Mouse (Mus musculus): ENCODE data around the gene Gm26558. TPM values are rescaled to one million over a fixed set of nuclear protein-coding genes. Genes with fewer than 3 reads are reported as not detected.
A peak's percentile ranks its signal among the peaks of the same experiment; 100 is the strongest.

The Gm26558 gene
- total RNA-seq (2021), result not detected

DNA sequence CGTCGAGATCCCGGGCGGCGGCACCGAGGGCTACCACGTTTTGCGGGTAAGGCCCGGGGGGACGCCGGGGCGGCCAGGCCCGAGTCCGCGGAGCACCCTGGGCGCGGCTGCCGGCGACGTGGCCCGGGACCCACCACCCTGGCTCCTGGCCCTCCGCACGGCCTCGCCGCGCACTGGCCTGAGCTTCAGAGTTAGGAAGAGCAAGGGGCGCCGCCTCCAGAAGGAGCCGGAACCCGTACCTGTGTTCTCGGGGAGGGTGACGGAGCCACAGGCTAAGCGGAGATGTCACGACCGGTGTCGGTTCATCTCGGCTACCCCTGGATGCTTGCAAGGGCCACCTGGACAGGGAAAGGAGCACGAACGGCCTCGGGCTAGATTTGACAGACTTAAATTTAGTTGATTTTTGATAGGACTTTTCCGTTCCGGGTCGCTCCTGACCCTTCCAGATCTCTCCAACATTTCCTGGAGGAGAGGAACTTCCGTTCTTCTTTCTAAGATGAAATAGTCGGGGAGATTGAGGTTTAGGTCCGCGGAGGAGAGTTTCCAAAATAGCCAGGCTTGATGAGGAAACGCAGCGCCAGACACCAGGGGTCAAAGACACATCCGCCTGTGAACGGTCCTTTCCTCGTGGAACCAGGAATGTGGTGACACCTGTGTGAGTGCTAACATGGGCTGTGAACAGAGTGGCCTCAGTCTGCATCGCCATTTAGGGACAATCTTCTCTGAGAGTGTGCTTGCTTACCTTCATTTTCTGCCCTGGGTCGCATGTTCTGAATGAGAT is at the start of gene Gm26558:
Gm26558 (minus strand) TSS at position 394 of the 781 bp plus-strand sequence.
- intact Hi-C loops (cut with DNase I), result loop anchor here (5.0 kb wide), 1 partner anchor 95 kb away; no protein-coding TSS in a partner anchor
- no peak for DNase-seq (ENCODE audit: extremely low spot score in 1 of 2, low spot score in 2 of 2)

DNA sequence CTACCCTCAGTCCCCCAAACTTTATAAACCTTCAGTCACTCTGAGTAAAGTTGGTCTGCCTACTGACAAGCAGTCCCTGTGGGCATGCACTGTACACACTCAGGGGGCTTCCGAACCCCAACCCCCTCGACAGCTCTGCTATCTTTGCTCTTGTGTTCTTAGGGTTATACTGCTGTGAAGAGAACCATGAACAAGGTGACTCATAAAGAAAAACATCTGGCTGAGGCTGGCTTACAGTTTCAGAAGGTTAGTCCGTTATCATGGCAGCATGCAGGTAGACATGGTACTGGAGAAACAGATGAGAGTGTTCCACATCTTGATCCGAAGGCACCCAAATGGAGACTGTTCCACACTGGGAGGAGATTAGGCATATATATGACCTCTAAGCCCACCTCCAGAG is 49.0 kb upstream of the Gm26558 start:
- DNase-seq (ENCODE audit: extremely low spot score in 1 of 2, low spot score in 2 of 2), result no peak
- intact Hi-C loops (cut with DNase I), result no loop called here

DNA sequence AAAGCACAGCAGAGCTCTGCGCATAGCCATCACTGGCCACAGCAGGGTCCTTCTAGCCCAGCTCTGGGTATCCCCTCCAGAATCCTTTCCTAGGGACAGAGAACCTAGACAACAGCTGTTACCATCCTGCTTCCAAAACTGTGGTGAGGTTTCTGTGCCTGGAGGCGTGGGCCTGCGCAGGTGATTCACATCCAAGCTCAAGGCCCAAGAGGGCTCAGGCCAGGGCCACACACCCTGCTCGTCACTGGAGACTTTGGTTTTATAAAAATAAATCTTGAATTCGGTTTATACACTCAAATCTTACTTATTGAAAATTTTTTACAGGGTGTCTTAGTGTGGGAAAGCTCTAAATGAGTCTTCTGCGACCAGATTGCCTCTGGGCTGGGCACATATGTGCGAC is 48.3 kb upstream of the Gm26558 start:
- intact Hi-C loops (cut with DNase I), result no loop called here
- DNase-seq (ENCODE audit: extremely low spot score in 1 of 2, low spot score in 2 of 2), result no peak

DNA sequence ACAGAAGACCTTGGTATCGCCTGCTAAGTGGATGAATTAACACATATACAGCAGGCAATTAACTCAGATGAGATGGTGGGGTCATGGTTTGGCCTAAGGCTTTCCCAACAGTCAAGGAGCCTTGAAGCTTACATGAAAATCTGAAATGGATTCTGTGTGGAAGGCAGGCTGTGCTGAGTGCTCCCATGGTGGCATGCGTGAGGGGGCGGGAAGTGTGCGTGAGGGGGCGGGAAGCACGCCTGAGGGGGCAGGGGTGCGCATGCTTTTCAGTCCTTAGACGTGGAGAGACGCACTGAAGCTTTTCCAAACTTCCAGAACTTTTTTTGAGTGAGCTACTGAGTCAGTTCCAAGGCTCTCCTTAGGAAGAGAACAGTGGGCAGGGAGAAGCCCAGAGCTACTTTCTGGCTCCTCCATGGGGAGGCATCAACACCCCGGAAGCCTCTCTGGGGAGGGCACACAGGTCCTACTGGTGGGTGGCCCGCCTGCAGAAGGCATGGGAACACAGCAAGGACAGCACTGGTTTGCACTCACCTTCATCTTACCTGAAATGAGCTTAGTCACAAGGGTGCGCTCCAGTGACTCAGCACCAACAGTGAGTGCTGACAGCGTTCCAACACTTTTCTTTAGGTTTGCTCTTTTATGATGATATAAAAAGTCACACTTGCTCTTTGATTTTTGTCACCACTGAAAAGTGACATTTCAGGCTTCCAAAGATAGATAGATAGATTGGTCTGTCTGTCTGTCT is 47.2 kb upstream of the Gm26558 start:
- no peak for DNase-seq (ENCODE audit: extremely low spot score in 1 of 2, low spot score in 2 of 2)
- intact Hi-C loops (cut with DNase I), result loop anchor here (10.0 kb wide), 2 partner anchors 116 to 346 kb away; partner anchors contain the start of genes Dcaf17, Mettl8 and Tlk1

DNA sequence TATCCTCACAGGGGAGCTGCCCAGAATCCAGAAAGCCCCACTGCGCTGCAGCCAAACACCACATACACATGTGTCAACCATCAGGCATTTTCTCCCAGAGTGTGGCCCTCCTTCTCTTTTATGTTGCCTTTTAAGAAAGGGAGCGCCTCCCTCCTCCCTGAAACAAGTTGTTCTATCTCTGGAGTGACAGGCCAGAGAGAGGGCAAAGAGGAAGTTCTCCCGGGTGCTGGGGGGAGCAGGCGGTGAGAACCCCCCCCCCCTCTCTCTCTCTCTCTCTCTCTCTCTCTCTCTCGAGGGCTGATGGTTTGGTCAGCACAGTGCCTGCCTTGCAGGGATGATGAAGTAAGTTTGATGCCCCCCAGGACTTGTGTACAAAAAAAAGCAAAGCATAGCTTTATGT is 40.5 kb upstream of the Gm26558 start:
- DNase-seq (ENCODE audit: extremely low spot score in 1 of 2, low spot score in 2 of 2), result no peak
- intact Hi-C loops (cut with DNase I), result loop anchor here (10.0 kb wide), 2 partner anchors 122 to 352 kb away; partner anchors contain the start of genes Dcaf17, Mettl8 and Tlk1

DNA sequence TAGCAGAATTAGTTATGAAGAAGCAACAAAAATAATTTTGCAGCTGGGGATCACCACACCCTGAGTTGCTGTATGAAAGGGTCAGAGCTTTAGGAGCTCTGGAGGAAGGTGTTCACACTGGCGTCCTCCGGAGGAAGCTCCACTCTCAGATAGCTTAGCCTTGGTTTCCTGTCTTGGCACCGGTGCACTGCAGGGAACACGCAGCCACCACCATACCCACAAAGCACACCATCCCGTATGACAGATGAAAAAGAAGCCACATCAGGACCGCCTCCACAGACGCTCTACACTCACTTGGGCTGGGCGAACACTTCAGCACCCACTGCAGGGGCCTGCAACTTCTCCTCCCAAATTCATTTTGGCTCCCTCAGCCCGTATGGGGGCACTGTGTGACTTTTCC is 39.7 kb upstream of the Gm26558 start:
- DNase-seq (ENCODE audit: extremely low spot score in 1 of 2, low spot score in 2 of 2), result no peak
- intact Hi-C loops (cut with DNase I), result loop anchor here (10.0 kb wide), 2 partner anchors 123 to 353 kb away; partner anchors contain the start of genes Dcaf17, Mettl8 and Tlk1

DNA sequence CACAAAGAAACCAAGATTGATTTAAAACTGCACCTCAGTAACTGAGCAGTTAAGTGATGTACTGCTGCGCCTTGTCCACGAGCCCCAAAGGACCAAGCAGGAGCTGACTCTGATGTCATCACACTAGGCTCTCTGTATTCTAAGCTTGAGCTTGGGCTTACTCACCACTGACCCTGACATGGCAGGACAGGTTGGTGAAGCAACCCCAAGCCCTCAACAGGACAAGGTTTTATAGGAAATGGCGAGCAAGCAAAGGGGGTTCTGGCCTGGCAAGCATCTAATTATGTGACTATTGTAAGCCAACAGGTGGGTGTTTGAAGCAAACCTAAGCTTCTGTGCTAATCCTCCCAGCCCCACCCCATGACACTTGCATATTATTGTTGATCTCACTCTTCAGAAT is 38.9 kb upstream of the Gm26558 start:
- intact Hi-C loops (cut with DNase I), result loop anchor here (10.0 kb wide), 2 partner anchors 124 to 354 kb away; partner anchors contain the start of genes Dcaf17, Mettl8 and Tlk1
- DNase-seq (ENCODE audit: extremely low spot score in 1 of 2, low spot score in 2 of 2), result no peak

DNA sequence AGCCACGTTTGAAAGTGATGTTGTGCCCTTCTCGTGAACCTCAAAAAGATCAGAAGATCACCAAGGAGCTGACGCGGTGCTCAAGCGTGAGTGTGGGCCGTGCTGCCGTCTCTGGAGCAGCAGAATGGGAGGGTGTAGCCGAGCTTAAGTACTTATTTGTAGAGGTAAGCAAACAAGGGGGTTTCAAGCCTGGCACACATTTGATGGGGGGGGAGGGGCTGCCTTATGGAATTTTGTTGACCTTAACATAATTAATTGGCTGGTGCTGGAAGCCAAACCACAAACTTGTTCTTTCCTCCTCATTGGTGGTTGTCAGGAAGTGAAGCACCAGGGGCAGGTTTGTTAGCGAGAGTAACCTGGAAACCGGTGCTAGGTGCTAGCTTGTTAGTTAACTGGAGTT is 33.8 kb upstream of the Gm26558 start:
- intact Hi-C loops (cut with DNase I), result no loop called here
- no peak for DNase-seq (ENCODE audit: extremely low spot score in 1 of 2, low spot score in 2 of 2)

DNA sequence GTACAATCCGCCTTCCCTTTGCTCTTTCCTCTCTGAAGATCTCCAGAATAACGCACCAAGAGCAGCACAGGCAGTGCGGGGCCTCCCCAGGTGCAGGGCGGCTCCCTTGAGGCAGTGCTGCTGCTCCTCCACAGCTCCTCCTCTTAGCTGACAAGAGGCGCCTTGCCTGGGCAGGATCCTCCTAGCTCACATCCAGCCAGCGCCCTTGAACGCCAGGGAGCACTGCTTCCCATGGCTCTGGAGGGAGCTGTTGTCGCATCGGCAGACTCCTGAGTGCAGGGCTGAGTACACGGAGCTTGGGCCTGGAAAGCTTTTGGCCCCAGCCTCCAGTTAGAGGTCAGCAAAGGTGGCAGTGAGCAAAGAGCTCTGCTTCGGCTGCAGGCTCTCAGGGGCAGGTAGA is 28.3 kb upstream of the Gm26558 start:
- intact Hi-C loops (cut with DNase I), result no loop called here

DNA sequence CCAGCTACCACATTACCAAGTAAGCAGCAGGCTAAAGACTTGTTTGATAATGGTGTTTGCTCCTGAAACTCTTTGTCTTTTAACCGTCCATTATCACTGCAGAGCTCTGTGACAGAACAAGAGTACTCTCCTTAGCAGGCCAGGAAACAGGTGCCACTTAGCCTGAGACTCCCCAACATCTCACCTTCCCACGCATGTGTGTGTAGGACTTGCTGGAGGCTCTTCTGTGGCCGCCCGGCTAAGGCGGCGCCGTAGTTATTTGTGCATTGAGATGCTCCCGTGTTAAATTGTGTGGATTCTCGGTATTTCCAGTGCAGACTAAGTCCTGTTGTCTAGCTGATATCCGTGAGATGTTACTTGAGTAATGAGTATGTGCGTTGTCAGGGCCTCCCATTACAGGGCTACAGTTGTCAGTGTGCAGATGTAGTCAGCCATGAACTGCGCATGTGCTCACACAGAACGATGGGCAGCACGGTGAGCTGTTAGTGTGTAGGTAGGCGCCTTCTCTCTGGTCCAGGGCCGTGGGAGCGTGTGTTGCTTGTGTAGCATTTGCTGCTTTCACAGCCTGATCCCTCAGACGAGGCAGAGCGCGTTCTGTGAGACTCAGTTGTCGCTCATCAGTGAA is 26.7 kb upstream of the Gm26558 start:
- intact Hi-C loops (cut with DNase I), result no loop called here
- DNase-seq (ENCODE audit: extremely low spot score in 1 of 2, low spot score in 2 of 2), result no peak

More for the DNA sequence above, 28.3 kb upstream of the Gm26558 start:
- no peak for DNase-seq (ENCODE audit: extremely low spot score in 1 of 2, low spot score in 2 of 2)

DNA sequence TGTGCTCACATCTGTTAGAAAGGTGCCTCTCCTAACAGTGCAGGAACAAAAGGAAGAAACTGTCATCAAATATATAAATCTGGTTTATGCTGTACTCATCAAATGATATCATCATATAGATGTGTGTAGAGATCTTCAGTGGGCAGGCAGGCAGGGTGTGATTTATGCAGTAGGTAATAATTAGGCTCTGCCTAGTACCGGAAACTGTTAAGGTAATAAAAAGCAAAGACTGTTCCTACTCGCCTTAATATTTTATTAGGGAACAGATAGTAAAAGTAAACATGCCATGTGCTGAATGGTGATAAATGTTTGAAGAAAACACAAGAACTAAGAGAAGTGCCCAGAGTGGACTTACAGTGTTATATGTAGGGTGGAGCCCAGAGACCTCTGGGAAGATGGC is 20.4 kb upstream of the Gm26558 start:
- intact Hi-C loops (cut with DNase I), result no loop called here
- DNase-seq (ENCODE audit: extremely low spot score in 1 of 2, low spot score in 2 of 2), result no peak

DNA sequence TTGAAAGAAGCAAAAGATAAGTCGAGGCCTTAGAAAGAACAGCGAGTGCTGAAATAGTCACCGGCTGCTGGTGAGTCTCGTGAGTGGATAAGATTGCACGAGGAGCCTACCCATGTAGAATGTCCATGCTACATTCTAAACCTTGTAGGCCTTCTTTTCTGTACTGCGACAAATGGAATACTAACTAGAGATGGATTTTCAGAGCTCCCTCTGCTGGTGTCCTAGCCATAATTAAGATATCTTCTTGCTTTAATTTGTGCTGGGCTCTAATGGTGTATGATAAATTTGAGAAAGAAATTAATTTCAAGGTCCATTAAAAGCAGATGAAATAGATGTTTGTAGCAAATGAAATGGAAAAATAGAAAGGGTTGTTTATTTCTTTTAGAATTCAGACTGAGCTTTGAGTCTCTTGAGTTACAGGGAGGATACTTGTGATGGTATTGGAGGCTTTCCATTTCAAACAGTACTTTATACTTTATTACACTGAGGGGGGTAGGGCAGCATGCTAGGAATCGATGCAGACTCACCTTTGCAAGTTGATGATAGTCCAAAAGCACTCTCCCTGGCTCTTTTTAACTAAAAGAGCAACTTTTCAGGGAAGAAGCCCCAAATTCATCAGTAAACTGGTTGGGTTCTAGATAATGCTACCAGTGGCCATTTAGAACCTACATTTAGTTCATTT is 11.7 kb upstream of the Gm26558 start:
- intact Hi-C loops (cut with DNase I), result no loop called here
- DNase-seq (ENCODE audit: extremely low spot score in 1 of 2, low spot score in 2 of 2), result no peak

DNA sequence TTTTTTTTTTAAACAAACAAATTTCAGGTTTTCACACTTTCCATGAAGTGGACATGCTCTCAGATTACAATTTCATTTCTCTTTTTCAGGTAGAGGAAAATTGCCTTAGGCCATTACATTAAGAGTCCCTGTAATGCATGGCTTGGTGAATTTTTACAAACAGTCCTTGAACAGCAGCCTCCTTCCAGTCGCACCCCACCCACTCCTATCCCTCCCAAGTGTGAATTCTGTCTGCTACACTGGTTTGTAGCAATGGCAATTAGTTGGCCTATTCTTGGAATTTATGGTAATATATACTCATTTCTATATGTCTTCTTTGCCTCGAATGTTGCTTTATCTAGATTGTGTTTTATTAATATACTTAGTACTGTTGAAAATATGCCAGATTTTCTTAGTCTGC is 10.6 kb upstream of the Gm26558 start:
- no peak for DNase-seq (ENCODE audit: extremely low spot score in 1 of 2, low spot score in 2 of 2)
- intact Hi-C loops (cut with DNase I), result no loop called here

DNA sequence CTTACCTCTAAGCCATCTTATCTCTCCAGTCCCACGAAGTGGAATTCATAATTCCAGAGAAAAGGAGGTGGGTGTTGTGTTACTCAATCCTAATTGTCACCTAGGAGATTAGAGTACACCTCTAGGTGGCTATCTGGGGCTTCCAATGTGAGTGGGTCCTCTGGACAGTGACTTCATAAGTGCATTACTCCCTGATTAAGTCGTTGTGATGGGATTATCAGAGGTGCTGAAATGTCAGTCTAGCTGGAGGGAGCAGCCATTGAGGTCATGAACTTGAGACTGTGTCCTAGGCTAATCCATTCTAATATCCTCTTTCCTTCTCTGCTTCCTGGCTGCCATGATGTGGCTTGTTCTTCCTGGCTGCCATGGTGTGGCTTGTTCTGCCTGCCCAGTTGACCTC is 8.0 kb upstream of the Gm26558 start:
- intact Hi-C loops (cut with DNase I), result no loop called here
- DNase-seq (ENCODE audit: extremely low spot score in 1 of 2, low spot score in 2 of 2), result no peak

DNA sequence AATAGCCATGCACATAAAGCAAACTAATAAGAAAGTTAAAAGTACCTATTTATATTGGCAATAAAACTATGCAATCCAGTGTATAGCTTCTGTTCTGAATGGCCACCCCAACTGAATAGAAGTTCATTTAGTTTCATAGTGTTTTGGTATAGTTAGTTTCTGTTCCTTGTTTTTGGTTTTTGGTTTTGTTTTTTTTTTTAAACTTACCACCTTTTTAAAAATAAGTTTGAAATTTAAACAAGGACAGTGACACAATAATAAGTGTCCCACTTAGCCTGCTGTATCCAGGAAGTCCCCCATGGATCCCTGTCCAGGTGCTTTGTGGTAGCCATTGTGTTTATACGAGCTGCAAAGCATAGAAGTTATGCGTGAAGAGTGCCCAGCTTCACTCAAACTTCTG is 7.3 kb upstream of the Gm26558 start:
- intact Hi-C loops (cut with DNase I), result no loop called here
- no peak for DNase-seq (ENCODE audit: extremely low spot score in 1 of 2, low spot score in 2 of 2)

DNA sequence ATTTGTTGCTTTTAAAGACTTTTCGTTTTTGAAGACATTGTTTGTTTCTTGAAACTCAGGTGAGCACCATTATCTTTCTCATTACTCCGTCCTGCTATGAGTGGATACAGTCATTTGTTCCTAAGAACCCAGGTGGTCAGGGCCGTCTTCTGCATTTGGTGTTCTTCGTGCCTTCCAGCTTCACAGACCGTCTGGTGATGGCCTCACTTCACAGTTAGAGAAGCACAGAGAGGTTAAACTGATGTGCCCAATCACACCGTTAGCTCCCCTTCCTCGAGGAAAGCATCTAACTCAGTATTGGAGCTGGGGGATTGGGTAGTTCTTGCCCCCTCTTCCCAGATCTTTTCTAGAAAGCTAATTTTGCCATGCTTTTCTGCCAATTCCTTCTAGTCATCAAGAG is 5.1 kb upstream of the Gm26558 start:
- intact Hi-C loops (cut with DNase I), result no loop called here
- no peak for DNase-seq (ENCODE audit: extremely low spot score in 1 of 2, low spot score in 2 of 2)

DNA sequence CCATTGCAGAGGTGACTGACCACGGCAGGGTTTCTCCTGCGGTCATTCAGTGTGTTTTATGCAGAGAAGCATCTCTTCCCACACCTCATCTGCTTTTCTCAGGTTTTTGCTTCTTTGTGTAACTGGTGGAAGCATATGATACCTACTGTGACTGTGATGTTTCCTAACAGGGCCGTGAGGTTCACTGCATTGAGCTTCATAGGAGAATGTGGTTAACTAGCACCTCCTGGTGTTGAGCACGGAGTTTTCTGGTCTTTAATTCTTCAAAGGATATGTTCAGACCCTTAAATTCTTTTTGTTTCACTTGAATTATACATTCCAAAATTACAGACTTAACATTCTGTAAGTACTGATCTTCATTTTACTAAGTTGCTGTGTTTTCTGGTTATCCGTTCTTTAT is 1.9 kb upstream of the Gm26558 start:
- intact Hi-C loops (cut with DNase I), result loop anchor here (5.0 kb wide), 1 partner anchor 96 kb away; no protein-coding TSS in a partner anchor
- no peak for DNase-seq (ENCODE audit: extremely low spot score in 1 of 2, low spot score in 2 of 2)

DNA sequence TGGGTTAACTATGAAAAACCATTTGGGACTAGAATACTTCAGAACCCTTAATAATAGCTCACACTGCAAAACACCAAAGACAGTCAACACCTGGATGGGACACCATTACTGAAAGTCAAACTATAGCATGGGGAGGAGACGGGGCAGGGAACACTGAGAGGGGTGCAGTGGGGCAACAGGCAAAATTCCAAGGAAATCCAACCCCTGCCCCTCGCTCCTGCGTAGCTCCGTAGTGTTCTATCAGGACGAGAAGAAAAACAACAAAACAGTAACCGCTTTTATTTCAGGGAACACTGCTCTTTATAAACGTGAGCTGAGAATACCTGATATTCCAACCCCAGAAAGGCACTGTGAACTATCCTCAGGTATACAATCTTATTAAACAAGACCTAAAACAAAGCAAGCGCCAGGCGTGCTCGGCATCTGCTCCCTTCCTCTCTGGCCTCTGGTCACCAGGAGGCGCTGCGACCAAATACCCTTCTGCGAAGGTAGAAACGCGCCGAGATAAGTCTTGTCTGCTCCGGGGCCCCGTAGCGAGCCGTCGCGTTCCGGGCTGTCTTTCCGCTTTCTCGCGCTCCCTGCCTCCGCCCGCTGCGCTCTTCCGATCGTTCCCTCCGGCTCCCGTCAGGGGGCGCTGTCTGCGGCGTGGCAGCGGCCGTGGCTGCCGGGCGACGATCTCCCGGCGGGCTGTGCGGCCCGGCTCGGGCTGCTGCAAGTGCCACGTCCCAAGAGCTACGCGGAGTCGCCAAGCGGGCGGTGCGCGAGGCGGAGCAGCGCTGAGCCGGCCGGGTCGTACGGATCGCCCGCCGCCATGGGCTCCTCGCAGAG is 807 bp downstream of the Gm26558 start, which contains the start of gene Gorasp2:
Gorasp2 (plus strand) TSS at position 690 of the 828 bp plus-strand sequence.
- intact Hi-C loops (cut with DNase I), result loop anchor here (5.0 kb wide), 1 partner anchor 94 kb away; no protein-coding TSS in a partner anchor
- DNase-seq (ENCODE audit: extremely low spot score in 1 of 2, low spot score in 2 of 2), result peak; percentile 92 to 98

All from left cerebral cortex, postnatal 10 days (tissue).